Mouse (Mus musculus) olfactory bulb, adult 2 months (tissue): Measurements from ENCODE around the gene Plxdc2.

Experiments used
- CTCF ChIP-seq: fragments of 200-500 bp; IDR thresholded peaks from 2 replicates; pipeline ENCODE4 v1.5.1; 2012; ENCODE audit warnings: low read depth, mild to moderate bottlenecking, low read length, moderate library complexity; ENCODE audit not compliant: insufficient read depth
- POLR2A ChIP-seq: fragments of 200-500 bp; IDR thresholded peaks from 2 replicates; pipeline ENCODE4 v1.6.1; 2012; ENCODE audit warnings: mild to moderate bottlenecking, low read depth, low read length, moderate library complexity; ENCODE audit not compliant: insufficient read depth

DNA sequence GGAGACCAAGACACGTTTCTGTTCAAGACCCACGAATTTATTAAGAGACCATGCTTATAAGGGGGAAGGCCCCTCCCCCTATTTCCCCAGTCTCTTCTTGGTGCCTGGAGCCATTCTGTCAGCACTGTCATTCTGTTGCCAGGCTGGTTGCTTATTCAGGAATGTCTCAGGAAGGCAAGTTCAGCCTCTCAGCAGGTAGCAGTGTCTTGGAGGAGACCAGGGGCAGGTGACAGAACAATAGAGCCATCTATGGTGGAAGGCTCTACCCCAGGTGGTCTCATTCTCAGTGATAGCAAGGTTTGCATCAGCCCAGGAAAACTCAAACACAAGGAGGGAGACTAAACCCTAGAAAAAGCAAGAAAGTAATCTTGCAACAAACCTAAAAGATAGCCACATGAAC lies 11.5 kb upstream of the Plxdc2 start:
- no peak for TF ChIP-seq CTCF
- no peak for TF ChIP-seq POLR2A
